Mouse (Mus musculus) neural tube, embryonic 15.5 days (tissue): ENCODE results near the gene Gtf2a1l. TPM values are rescaled to one million over a fixed set of nuclear protein-coding genes. Genes with fewer than 3 reads are reported as not detected.
A peak's percentile ranks its signal among the peaks of the same experiment; 100 is the strongest.

ENCODE experiments used
- ATAC-seq: fragments of 200-750 bp; cut with Nextera tagmentation; 2 replicates; pipeline ENCODE4 v1.8.0; 2017; ENCODE audit warnings: mild to moderate bottlenecking, moderate TSS enrichment, moderate library complexity; ENCODE audit not compliant: low FRiP score
- H3K27ac ChIP-seq: fragments of 300-500 bp; sonication (generic); replicated peaks from 2 replicates; pipeline ENCODE4 v1.5.1; 2015; ENCODE audit warnings: mild to moderate bottlenecking, inconsistent platforms
- H3K27me3 ChIP-seq: fragments of 300-500 bp; sonication (generic); replicated peaks from 2 replicates; pipeline ENCODE4 v1.6.1; 2015; ENCODE audit warnings: inconsistent platforms
- H3K36me3 ChIP-seq: fragments of 300-500 bp; sonication (generic); 2 replicates; pipeline ENCODE4 v1.6.1; 2015; ENCODE audit warnings: inconsistent platforms
- H3K4me1 ChIP-seq: fragments of 300-500 bp; sonication (generic); 2 replicates; pipeline ENCODE4 v1.6.1; 2015; ENCODE audit warnings: inconsistent platforms
- H3K4me2 ChIP-seq: fragments of 300-500 bp; sonication (generic); 2 replicates; pipeline ENCODE4 v1.6.1; 2015; ENCODE audit warnings: inconsistent platforms, mild to moderate bottlenecking, moderate library complexity
- H3K4me3 ChIP-seq: fragments of 300-500 bp; sonication (generic); replicated peaks from 2 replicates; pipeline ENCODE4 v1.5.1; 2015; ENCODE audit warnings: mild to moderate bottlenecking, inconsistent platforms
- H3K9ac ChIP-seq: fragments of 300-500 bp; sonication (generic); replicated peaks from 2 replicates; pipeline ENCODE4 v1.6.1; 2015; ENCODE audit warnings: mild to moderate bottlenecking, inconsistent platforms
- H3K9me3 ChIP-seq: fragments of 300-500 bp; sonication (generic); replicated peaks from 2 replicates; pipeline ENCODE4 v1.6.1; 2016; ENCODE audit warnings: inconsistent platforms
- WGBS: fragments of 180-500 bp; shearing (Covaris S2); methylation state at CpG from one replicate; pipeline ENCODE4 v1.1.7; 2015; ENCODE audit warnings: mixed read lengths; 5-methylcytosine and 5-hydroxymethylcytosine counted together
- polyA plus RNA-seq: library from polyadenylated mRNA; unstranded; fragments of >200 nt; fragmentation: Nextera tagmentation; extraction: Ambion mirVana; gene quantifications from 2 replicates; pipeline ENCODE4 v1.2.1, GENCODE M21; 2015

Gtf2a1l gene
- polyA plus RNA-seq, 1 experiment from 2014 or later, result 0.35 TPM

GRCm38 (mm10) chr17:88658510-88658909 lies 9.9 kb upstream of the Gtf2a1l start:
- ATAC-seq, result no peak
- Histone ChIP-seq H3K4me3 (no peak overlapping the region), H3K9me3 (no peaks in the 10 kb centered on the region), H3K4me1 (no peaks in the 10 kb centered on the region), H3K27ac (no peak overlapping the region), H3K4me2 (no peak overlapping the region), H3K27me3 (no peaks in the 10 kb centered on the region), H3K36me3 (no peaks in the 10 kb centered on the region), H3K9ac (no peak overlapping the region)
- WGBS, result 76% methylated on average over 6 of the region's 6 CpGs

- Histone ChIP-seq H3K4me2 (no peak overlapping the region), H3K36me3 (no peaks in the 10 kb centered on the region), H3K4me3 (no peak overlapping the region), H3K4me1 (peaks cover 4% of the 10 kb centered on the region; the same call in 1 of the 2 replicates), H3K9ac (no peak overlapping the region), H3K27ac (no peak overlapping the region), H3K27me3 (no peaks in the 10 kb centered on the region), H3K9me3 (no peaks in the 10 kb centered on the region)
- no peak for ATAC-seq
- WGBS, result 54% methylated on average over 2 of the region's 2 CpGs
These were observed 2.4 kb upstream of the Gtf2a1l start for GRCm38 (mm10) chr17:88666076-88666475.

- Histone ChIP-seq H3K9ac (no peak overlapping the region), H3K4me1 (peaks cover 4% of the 10 kb centered on the region; the same call in 1 of the 2 replicates), H3K9me3 (no peaks in the 10 kb centered on the region), H3K4me3 (no peak overlapping the region), H3K36me3 (no peaks in the 10 kb centered on the region), H3K27ac (no peak overlapping the region), H3K27me3 (no peaks in the 10 kb centered on the region), H3K4me2 (no peak overlapping the region)
- WGBS, result 30% methylated on average over 2 of the region's 2 CpGs
- peak; percentile 46 for ATAC-seq
These were observed 1.5 kb downstream of the Gtf2a1l start for GRCm38 (mm10) chr17:88669921-88670320.

- Histone ChIP-seq H3K4me3 (no peak overlapping the region), H3K27ac (no peak overlapping the region), H3K9me3 (no peaks in the 10 kb centered on the region), H3K9ac (no peak overlapping the region), H3K36me3 (no peaks in the 10 kb centered on the region), H3K4me1 (peaks cover 4% of the 10 kb centered on the region; the same call in 1 of the 2 replicates), H3K27me3 (no peaks in the 10 kb centered on the region), H3K4me2 (no peak overlapping the region)
- 68% methylated on average over 4 of the region's 4 CpGs for WGBS
- ATAC-seq, result no peak
These were observed 2.3 kb downstream of the Gtf2a1l start for GRCm38 (mm10) chr17:88670800-88671199.

GRCm38 (mm10) chr17:88675310-88676309 lies 7.2 kb downstream of the Gtf2a1l start:
- no peak for ATAC-seq
- Histone ChIP-seq H3K9me3 (no peaks in the 10 kb centered on the region), H3K27me3 (no peaks in the 10 kb centered on the region), H3K36me3 (no peaks in the 10 kb centered on the region), H3K4me3 (no peak overlapping the region), H3K9ac (no peak overlapping the region; the same call in 1 of the 2 replicates), H3K4me2 (no peak overlapping the region), H3K4me1 (no peaks in the 10 kb centered on the region), H3K27ac (no peak overlapping the region)
- WGBS, result 89% methylated on average over 23 of the region's 23 CpGs

- H3K27me3 ChIP-seq, result no peaks in the 10 kb centered on the region
- H3K36me3 ChIP-seq, result no peaks in the 10 kb centered on the region
- no peak overlapping the region for H3K4me2 ChIP-seq
- no peak overlapping the region for H3K27ac ChIP-seq
- 63% methylated on average over 11 of the region's 11 CpGs for WGBS
- no peaks in the 10 kb centered on the region for H3K4me1 ChIP-seq
- no peak overlapping the region for H3K4me3 ChIP-seq
- no peaks in the 10 kb centered on the region for H3K9me3 ChIP-seq
- no peak overlapping the region for H3K9ac ChIP-seq
- no peak for ATAC-seq
These were observed 19.8 kb downstream of the Gtf2a1l start for GRCm38 (mm10) chr17:88688226-88688625.

GRCm38 (mm10) chr17:88696656-88697333 lies 28.3 kb downstream of the Gtf2a1l start:
- H3K27me3 ChIP-seq, result no peaks in the 10 kb centered on the region
- no peaks in the 10 kb centered on the region for H3K36me3 ChIP-seq
- H3K4me3 ChIP-seq, result no peak overlapping the region
- H3K9me3 ChIP-seq, result no peaks in the 10 kb centered on the region
- H3K4me2 ChIP-seq, result no peak overlapping the region
- 59% methylated on average over 9 of the region's 9 CpGs for WGBS
- no peaks in the 10 kb centered on the region for H3K4me1 ChIP-seq
- ATAC-seq, result no peak
- H3K27ac ChIP-seq, result no peak overlapping the region
- no peak overlapping the region for H3K9ac ChIP-seq

- ATAC-seq, result no peak
- no peaks in the 10 kb centered on the region for H3K36me3 ChIP-seq
- no peak overlapping the region for H3K4me3 ChIP-seq
- H3K27me3 ChIP-seq, result no peaks in the 10 kb centered on the region
- no peak overlapping the region for H3K9ac ChIP-seq
- H3K27ac ChIP-seq, result no peak overlapping the region
- H3K9me3 ChIP-seq, result no peaks in the 10 kb centered on the region
- H3K4me1 ChIP-seq, result 0 out of 2 replicates have a peak, but pooled peaks cover 8% of the 10 kb centered on the region
- no peak overlapping the region for H3K4me2 ChIP-seq
These were observed 32.4 kb downstream of the Gtf2a1l start for GRCm38 (mm10) chr17:88700901-88701300.

GRCm38 (mm10) chr17:88702345-88702744 lies 33.9 kb downstream of the Gtf2a1l start:
- 0 out of 2 replicates have a peak, but pooled peaks cover 14% of the 10 kb centered on the region for H3K4me1 ChIP-seq
- no peak overlapping the region for H3K27ac ChIP-seq
- no peaks in the 10 kb centered on the region for H3K9me3 ChIP-seq
- no peak overlapping the region for H3K4me3 ChIP-seq
- no peak overlapping the region for H3K4me2 ChIP-seq
- no peaks in the 10 kb centered on the region for H3K36me3 ChIP-seq
- ATAC-seq, result no peak
- no peak overlapping the region for H3K9ac ChIP-seq
- WGBS, result 20% methylated on average over 6 of the region's 6 CpGs
- no peaks in the 10 kb centered on the region for H3K27me3 ChIP-seq

- H3K9me3 ChIP-seq, result no peaks in the 10 kb centered on the region
- H3K36me3 ChIP-seq, result no peaks in the 10 kb centered on the region
- 44% methylated on average over 4 of the region's 4 CpGs for WGBS
- no peak overlapping the region for H3K4me3 ChIP-seq
- no peak overlapping the region for H3K4me2 ChIP-seq
- no peak for ATAC-seq
- no peak overlapping the region for H3K27ac ChIP-seq
- H3K9ac ChIP-seq, result no peak overlapping the region
- 0 out of 2 replicates have a peak, but pooled peaks cover 14% of the 10 kb centered on the region for H3K4me1 ChIP-seq
- no peaks in the 10 kb centered on the region for H3K27me3 ChIP-seq
These were observed 34.7 kb downstream of the Gtf2a1l start for GRCm38 (mm10) chr17:88703112-88703511.

GRCm38 (mm10) chr17:88706231-88706649 lies 37.8 kb downstream of the Gtf2a1l start:
- Histone ChIP-seq H3K9me3 (no peaks in the 10 kb centered on the region), H3K27me3 (no peaks in the 10 kb centered on the region), H3K27ac (no peak overlapping the region), H3K36me3 (no peaks in the 10 kb centered on the region), H3K4me1 (0 out of 2 replicates have a peak, but pooled peaks cover 14% of the 10 kb centered on the region), H3K4me3 (no peak overlapping the region), H3K9ac (no peak overlapping the region), H3K4me2 (no peak overlapping the region)
- no peak for ATAC-seq
- WGBS, result 23% methylated on average over 8 of the region's 8 CpGs
